18 mouse cellular contexts compared by ENCODE assay signal in genomic region chr9:71611876-71612275, GRCm38 (mm10). TPM values are rescaled to one million over a fixed set of nuclear protein-coding genes. Genes with fewer than 3 reads are reported as not detected.
DNase-seq lines count a peak whose midpoint lies in the region; ATAC-seq and TF ChIP-seq lines count a peak whose summit lies in the region.
"Had no signal": no experiment of that assay in that cellular context is flagged by ENCODE, and none has a peak within 500 bp of the region (broad histone marks: within the 10 kb centered on the region; RNA-seq: fewer than 3 reads in every experiment).

No protein-coding gene starts in this region.

- peaks cover 45% of the 10 kb centered on the region for H3K4me1 ChIP-seq in heart, embryonic 15.5 days (replicated peaks)
- H3K4me1 ChIP-seq in kidney, postnatal 0 days (replicated peaks; ENCODE audit: insufficient read depth, low read length): 0 out of 2 replicates have a peak, but pooled peaks cover 2% of the 10 kb centered on the region
- H3K4me1 ChIP-seq in kidney, embryonic 14.5 days (ENCODE audit: control insufficient read depth, insufficient read depth, low read length): peaks cover 7% of the 10 kb centered on the region; the same call in 1 of the 2 replicates
- H3K4me1 ChIP-seq in lung, postnatal 0 days (ENCODE audit: insufficient read depth, low read depth, low read length): peaks cover 4% of the 10 kb centered on the region; the same call in 1 of the 2 replicates
- H3K4me1 ChIP-seq: forebrain, embryonic 15.5 days; hindbrain, embryonic 13.5 days had no signal

- WGBS in heart, embryonic 15.5 days: 42% methylated on average over 4 of the region's 4 CpGs
- 55% methylated on average over 4 of the region's 4 CpGs for WGBS in kidney, postnatal 0 days
- 79% methylated on average over 4 of the region's 4 CpGs for WGBS in kidney, embryonic 14.5 days
- WGBS in lung, postnatal 0 days: 64% methylated on average over 4 of the region's 4 CpGs

- DNase-seq in heart, postnatal 36 days: no peak
- peak; percentile 55 for DNase-seq in heart, postnatal 4 days
- DNase-seq in heart, postnatal 25 days (ENCODE audit: low spot score): no peak
- no peak for DNase-seq in kidney, postnatal 0 days (ENCODE audit: low spot score)
- peak; percentile 8 for DNase-seq in adipocyte (ENCODE audit: low spot score)
- no peak for DNase-seq in lung, postnatal 0 days (ENCODE audit: low spot score)
- DNase-seq: adrenal gland, postnatal 14 days; cerebellum, adult 11-12 months; cerebellum, adult 9-10 months; cerebellum, postnatal 25 days; gastrocnemius, postnatal 36 days had no signal

- ATAC-seq in heart, embryonic 15.5 days (replicated peaks; ENCODE audit: insufficient number of reproducible peaks, insufficient read depth, low FRiP score, low read depth): no peak; the same call in 1 of the 2 replicates
- no peak for ATAC-seq in kidney, postnatal 0 days (replicated peaks; ENCODE audit: low FRiP score, low read depth)
- no peak for ATAC-seq in kidney, embryonic 14.5 days (ENCODE audit: low FRiP score, low TSS enrichment)
- ATAC-seq in lung, postnatal 0 days: no peak
- ATAC-seq: forebrain, embryonic 15.5 days; hindbrain, postnatal 0 days had no signal

- intact Hi-C loops in heart, postnatal 36 days (cut with DNase I): loop anchor here (2.0 kb wide), 1 partner anchor 21 kb away; no protein-coding TSS in a partner anchor
- intact Hi-C loops in heart, postnatal 25 days (cut with DNase I): no loop called here

- H3K27me3 ChIP-seq in heart, embryonic 15.5 days: no peaks in the 10 kb centered on the region
- H3K27me3 ChIP-seq in kidney, postnatal 0 days (ENCODE audit: insufficient read depth, low read length): no peaks in the 10 kb centered on the region
- H3K27me3 ChIP-seq in kidney, embryonic 14.5 days (ENCODE audit: control insufficient read depth, insufficient read depth, low read length): no peaks in the 10 kb centered on the region
- no peaks in the 10 kb centered on the region for H3K27me3 ChIP-seq in lung, postnatal 0 days (replicated peaks; ENCODE audit: insufficient read depth, low read length)
- H3K27me3 ChIP-seq: embryonic facial prominence, embryonic 12.5 days; forebrain, embryonic 15.5 days; hindbrain, embryonic 13.5 days had no signal

- H3K4me3 ChIP-seq in heart, embryonic 15.5 days: no peak overlapping the region
- no peak overlapping the region for H3K4me3 ChIP-seq in kidney, postnatal 0 days (replicated peaks; ENCODE audit: low read depth, low read length)
- H3K4me3 ChIP-seq in kidney, embryonic 14.5 days (ENCODE audit: low read length): no peak overlapping the region
- H3K4me3 ChIP-seq in lung, postnatal 0 days (ENCODE audit: low read depth, low read length): no peak overlapping the region
- H3K4me3 ChIP-seq: embryonic facial prominence, embryonic 12.5 days; forebrain, embryonic 15.5 days; heart, embryonic 10.5 days; hindbrain, embryonic 13.5 days had no signal

- H3K4me2 ChIP-seq in heart, embryonic 15.5 days: no peak overlapping the region
- H3K4me2 ChIP-seq in kidney, postnatal 0 days (ENCODE audit: low read length): no peak overlapping the region
- H3K4me2 ChIP-seq in kidney, embryonic 14.5 days (replicated peaks; ENCODE audit: low read depth, low read length): no peak overlapping the region
- no peak overlapping the region for H3K4me2 ChIP-seq in lung, postnatal 0 days (replicated peaks; ENCODE audit: low read depth, low read length)
- H3K4me2 ChIP-seq: embryonic facial prominence, embryonic 12.5 days; forebrain, embryonic 15.5 days; hindbrain, embryonic 13.5 days had no signal

- peak overlapping the region; percentile 25 for H3K27ac ChIP-seq in heart, embryonic 15.5 days
- peak overlapping the region; percentile 25 for H3K27ac ChIP-seq in kidney, postnatal 0 days
- no peak overlapping the region for H3K27ac ChIP-seq in kidney, embryonic 14.5 days (ENCODE audit: low read depth, low read length)
- no peak overlapping the region for H3K27ac ChIP-seq in lung, postnatal 0 days (ENCODE audit: low read length)
- H3K27ac ChIP-seq: embryonic facial prominence, embryonic 12.5 days; forebrain, embryonic 15.5 days; hindbrain, embryonic 13.5 days; hindbrain, postnatal 0 days had no signal

- TF ChIP-seq EP300 in lung, postnatal 0 days (IDR thresholded peaks at IDR 0.05): no peak

- no peaks in the 10 kb centered on the region for H3K9me3 ChIP-seq in heart, embryonic 15.5 days (replicated peaks)
- H3K9me3 ChIP-seq in kidney, postnatal 0 days (replicated peaks; ENCODE audit: low read length): no peaks in the 10 kb centered on the region
- no peaks in the 10 kb centered on the region for H3K9me3 ChIP-seq in kidney, embryonic 14.5 days (ENCODE audit: control insufficient read depth, low read length)
- no peaks in the 10 kb centered on the region for H3K9me3 ChIP-seq in lung, postnatal 0 days (ENCODE audit: low read length)
- H3K9me3 ChIP-seq: embryonic facial prominence, embryonic 12.5 days; forebrain, embryonic 15.5 days; heart, embryonic 10.5 days; hindbrain, embryonic 13.5 days had no signal

- no peak overlapping the region for H3K9ac ChIP-seq in heart, embryonic 15.5 days
- H3K9ac ChIP-seq in kidney, postnatal 0 days (ENCODE audit: low read depth, low read length): no peak overlapping the region
- no peak overlapping the region for H3K9ac ChIP-seq in kidney, embryonic 14.5 days (ENCODE audit: low read depth, low read length)
- no peak overlapping the region for H3K9ac ChIP-seq in lung, postnatal 0 days (replicated peaks; ENCODE audit: low read depth)
- H3K9ac ChIP-seq: embryonic facial prominence, embryonic 12.5 days; forebrain, embryonic 15.5 days; hindbrain, embryonic 13.5 days had no signal

- no peaks in the 10 kb centered on the region for H3K36me3 ChIP-seq in heart, embryonic 15.5 days
- no peaks in the 10 kb centered on the region for H3K36me3 ChIP-seq in kidney, postnatal 0 days (ENCODE audit: insufficient read depth, low read length)
- H3K36me3 ChIP-seq in kidney, embryonic 14.5 days (ENCODE audit: control insufficient read depth, insufficient read depth, low read length): no peaks in the 10 kb centered on the region
- no peaks in the 10 kb centered on the region for H3K36me3 ChIP-seq in lung, postnatal 0 days (ENCODE audit: insufficient read depth, low read length)
- H3K36me3 ChIP-seq: embryonic facial prominence, embryonic 12.5 days; forebrain, embryonic 15.5 days; heart, embryonic 10.5 days; hindbrain, embryonic 13.5 days had no signal

- TF ChIP-seq CTCF in kidney, postnatal 0 days (IDR thresholded peaks at IDR 0.05; ENCODE audit: low read depth): no peak
- TF ChIP-seq CTCF in lung, postnatal 0 days (IDR thresholded peaks at IDR 0.05): no peak

RNA-seq across cellular contexts. Expression of gene Myzap, which starts 19.7 kb away (rescaled TPM):
- polyA plus RNA-seq in heart, embryonic 15.5 days (2015; fragmentation: Nextera tagmentation; extraction: Ambion mirVana): 121 and 148 TPM in 2 replicates
- total RNA-seq in heart, postnatal 36 days (2021): 100 to 1,000 TPM; 401 to 451 TPM
- total RNA-seq in heart, postnatal 4 days (2021): 100 to 1,000 TPM; 261 to 277 TPM
- 100 to 1,000 TPM; 381 to 383 TPM for total RNA-seq in heart, postnatal 25 days (2021)
- 14.8 and 16.9 TPM in 2 replicates for polyA plus RNA-seq in kidney, postnatal 0 days (2015; fragmentation: Nextera tagmentation; extraction: Ambion mirVana)
- 18.6 and 18.7 TPM in 2 replicates for polyA plus RNA-seq in kidney, embryonic 14.5 days (2014; fragmentation: Nextera tagmentation; extraction: Ambion mirVana)
- polyA plus RNA-seq in lung, postnatal 0 days (2015; fragmentation: Nextera tagmentation; extraction: Ambion mirVana): 126 and 136 TPM in 2 replicates

Comparison
In these comparisons a context has a peak if more than half of its experiments do, and no peak if none do; other contexts are left out.
1. H3K27ac ChIP-seq: peak in heart, embryonic 15.5 days (single experiment) and kidney, postnatal 0 days (single experiment); none in kidney, embryonic 14.5 days (single experiment) and lung, postnatal 0 days (single experiment).
2. DNase-seq: peak in heart, postnatal 4 days (single experiment) and adipocyte (single experiment); none in heart, postnatal 36 days (0 of 2), heart, postnatal 25 days (single experiment), kidney, postnatal 0 days (single experiment) and lung, postnatal 0 days (single experiment).